Mouse (Mus musculus) MEL-GATA-1-ER (cell line): Measurements from ENCODE around the gene Pakap.

Experiments used
- DNase-seq: peaks from one replicate; pipeline ENCODE4 v3.0.0-alpha.2; 2012; ENCODE audit warnings: low read depth; ENCODE audit errors: extremely low read depth

The Pakap gene

DNA sequence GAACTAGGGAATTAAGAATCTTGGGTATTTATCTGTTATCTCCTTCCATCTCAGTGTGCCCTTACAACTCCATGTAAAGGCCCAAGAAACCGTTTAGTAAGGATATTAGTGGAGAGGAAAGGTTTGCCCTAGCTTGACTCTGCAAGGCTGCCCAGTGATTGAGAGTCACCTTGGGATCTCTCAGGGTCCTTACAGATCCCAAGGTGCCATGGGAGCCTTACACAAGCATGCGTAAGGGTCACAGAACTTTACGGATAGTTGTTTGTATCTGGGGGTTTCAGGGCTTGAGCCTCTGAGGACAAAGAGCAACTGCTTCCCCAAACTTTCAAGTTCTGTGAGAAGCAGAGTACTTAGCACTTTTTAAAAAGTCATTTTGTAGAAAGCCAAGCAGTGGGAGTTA, 6.2 kb downstream of the Pakap start:
- no peak for DNase-seq

DNA sequence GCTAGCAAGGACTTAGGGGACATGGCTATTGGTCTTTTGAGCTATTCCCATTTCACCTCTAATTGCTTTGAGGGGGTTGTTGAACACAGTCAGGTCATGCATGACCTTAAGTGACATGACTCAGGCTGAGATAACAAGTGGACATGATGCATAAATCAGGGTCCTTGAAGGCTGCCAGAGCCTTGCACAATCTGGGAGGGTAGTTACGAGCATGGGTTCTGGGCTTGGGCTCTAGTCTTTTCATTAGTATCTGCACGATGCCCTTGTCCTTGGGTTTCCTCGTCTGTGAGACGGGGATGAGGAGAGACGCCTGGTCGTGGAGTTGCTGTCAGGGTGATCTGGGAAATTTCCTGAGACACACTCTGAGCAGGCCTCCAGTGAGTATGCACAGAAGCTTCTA, 6.7 kb downstream of the Pakap start:
- DNase-seq, result no peak

DNA sequence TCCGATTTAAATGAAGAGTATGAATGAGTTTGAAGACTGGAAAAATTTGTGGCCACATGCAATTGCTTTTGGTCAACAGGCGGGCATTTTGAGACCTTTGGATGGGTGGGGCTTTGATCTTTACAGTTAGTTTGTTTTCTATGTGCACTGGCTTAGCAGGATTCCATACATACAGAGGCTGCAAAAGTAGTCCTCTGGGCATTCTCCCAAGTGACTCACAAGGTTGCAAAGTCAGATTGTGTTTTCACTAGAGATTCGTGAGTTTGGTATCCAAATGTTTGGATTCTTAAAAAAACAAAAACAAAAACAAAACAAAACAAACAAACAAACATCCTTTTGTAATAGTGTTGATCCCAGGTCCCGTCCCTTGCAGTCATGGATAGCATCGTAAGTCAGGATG, 7.7 kb downstream of the Pakap start:
- DNase-seq, result no peak

DNA sequence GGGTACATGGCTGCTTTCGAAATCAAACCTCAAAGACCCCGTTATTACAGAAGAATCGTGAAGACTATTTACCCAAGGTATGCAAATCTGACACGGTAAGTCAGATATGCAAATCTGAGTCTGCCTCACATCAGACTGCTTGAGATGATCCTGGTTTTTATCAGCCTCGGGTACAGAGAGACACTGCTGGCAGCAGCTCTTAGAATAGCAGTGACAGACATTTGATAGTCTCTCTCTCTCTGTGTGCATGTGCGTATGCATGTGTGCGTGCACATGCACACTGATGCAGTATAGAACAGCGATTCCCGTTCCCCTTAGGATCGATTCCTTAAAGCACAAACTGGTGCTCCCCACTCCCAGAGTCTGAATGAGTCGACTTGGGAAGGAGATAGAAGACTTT, 8.1 kb downstream of the Pakap start:
- no peak for DNase-seq

DNA sequence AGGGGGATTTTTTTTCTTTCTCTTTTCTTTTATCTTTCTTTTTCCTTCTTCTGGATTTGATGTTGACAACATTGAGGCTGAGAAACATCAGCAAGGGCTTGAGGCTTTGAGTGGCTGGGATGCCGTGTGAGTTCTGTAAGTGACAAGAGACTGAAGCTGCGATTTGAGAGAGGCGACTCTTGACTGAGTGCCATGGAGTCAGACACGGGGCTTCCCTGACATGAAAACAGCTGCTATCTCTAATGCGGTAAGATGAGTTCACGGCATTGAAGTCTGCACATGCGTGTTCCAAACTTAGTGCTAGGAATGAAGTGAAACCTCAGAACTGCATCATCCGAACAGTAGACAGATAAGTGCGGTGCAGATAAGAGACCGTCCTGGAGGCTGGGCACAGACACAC, 11.7 kb downstream of the Pakap start:
- DNase-seq, result no peak

DNA sequence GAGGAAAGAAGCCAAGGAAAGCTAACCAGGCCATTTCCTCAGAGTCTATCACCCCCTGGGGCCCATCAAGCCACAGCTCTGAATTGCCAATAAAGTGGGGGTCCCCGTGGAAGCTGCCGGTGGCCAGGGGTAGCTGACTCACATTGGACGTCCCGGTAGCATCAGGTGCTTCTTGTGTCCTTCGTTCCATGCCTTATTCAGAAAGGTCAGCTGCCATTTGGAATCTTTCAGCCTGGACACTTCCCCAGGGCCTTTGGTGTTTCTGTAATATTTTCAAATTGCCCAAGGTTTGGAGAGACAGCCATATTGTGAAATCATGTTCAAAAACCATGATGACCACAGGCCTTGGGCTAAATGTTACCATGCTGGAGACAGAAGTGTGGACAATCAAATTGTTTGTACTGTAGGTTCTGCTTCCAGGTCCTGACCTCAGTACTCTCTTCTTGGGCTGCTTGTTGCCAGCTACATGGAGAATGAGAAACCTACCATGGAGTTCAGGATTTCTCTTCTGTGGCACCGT, 17.4 kb downstream of the Pakap start:
- no peak for DNase-seq

DNA sequence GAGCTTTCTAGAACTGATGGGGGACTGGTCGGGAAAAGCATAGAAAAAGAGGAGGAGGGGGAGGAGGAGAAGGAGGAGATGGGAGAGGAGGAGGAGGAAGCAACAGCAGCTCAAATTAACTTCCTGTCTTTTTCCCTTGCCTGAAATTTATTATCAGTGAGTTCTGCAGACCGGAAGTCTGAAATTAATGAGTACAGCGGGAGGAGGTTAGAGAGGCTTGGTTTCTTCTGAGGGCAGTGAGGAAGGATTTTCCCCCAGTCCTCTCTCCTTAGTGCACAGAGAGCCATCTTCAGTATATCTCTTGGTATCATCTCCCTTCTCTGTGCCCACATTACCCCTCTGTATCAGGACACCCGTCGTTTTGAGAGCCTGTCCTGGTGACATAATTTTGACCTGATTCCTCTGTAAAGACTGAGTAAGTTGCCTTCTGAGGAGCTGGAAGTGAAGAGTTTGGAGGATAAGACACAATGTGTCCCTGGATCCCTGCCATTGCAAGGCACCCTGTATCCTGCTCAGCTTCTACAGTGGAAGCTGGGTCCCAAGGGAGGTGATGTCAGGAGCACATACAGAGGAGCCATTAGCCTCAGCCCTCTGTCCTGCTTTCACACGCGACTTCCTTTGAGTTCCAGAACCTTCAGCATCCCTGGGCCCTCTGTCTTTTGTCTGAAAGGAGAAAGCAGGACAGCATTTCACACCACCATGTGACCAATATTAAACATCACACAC, 19.1 kb downstream of the Pakap start:
- no peak for DNase-seq

DNA sequence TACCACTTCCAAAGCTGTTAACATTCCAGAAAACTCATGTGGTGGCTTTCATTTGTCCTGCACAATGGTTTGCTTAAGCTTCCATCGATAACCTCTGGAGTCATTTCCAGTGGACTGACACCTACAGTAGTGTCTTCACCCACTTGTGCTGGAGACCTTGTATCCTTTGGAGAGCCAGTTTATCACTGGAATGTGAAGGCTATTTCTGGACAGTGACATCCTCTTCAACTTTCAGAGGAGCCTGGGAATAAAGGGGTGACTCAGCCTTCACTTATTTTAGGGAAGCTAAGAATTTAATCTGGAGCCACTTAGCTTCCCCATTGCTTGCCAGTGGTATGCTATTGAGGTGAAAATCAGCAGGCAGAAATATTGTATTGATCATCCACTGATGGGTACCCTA, 20.4 kb downstream of the Pakap start:
- DNase-seq, result no peak

DNA sequence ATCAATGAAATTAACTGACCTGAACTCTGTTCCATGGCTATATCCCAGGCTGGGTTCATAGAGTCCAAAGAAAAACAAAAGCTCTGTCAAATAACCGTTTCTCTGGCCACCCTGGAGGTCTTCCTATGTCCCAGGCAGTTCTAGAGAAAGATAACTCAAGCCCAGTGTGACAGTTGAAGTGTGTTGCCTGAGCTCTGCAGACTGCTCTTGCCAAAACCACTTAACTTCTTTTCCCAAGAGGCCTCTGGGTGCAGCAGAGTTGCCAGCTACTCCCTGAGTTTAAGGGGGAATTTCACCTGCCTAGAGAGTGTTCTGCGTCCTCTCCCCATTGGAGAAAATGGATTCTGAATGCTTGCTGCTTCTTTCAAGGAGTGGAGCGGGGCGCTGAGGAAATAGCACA, 24.8 kb downstream of the Pakap start:
- DNase-seq, result no peak

DNA sequence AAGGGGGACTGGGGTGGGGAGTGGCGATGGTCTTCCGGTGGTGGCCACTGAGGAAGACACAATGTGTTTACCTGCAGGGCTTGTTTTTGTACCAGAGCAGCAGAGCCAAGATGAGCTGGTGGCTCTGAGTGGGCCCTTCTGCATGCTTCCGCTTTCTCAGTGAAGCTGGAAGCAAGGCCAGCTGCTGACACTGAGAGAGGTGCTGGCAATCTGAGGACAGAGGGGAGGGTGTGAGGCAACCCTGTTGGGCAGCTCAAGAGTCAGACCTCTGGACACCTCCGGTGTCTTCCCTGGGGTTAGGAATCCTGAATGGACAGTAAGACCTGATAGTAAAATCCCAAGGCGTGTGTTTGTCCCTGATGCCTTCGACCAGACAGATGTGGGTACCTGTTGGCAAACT, 32.0 kb downstream of the Pakap start:
- DNase-seq, result no peak

DNA sequence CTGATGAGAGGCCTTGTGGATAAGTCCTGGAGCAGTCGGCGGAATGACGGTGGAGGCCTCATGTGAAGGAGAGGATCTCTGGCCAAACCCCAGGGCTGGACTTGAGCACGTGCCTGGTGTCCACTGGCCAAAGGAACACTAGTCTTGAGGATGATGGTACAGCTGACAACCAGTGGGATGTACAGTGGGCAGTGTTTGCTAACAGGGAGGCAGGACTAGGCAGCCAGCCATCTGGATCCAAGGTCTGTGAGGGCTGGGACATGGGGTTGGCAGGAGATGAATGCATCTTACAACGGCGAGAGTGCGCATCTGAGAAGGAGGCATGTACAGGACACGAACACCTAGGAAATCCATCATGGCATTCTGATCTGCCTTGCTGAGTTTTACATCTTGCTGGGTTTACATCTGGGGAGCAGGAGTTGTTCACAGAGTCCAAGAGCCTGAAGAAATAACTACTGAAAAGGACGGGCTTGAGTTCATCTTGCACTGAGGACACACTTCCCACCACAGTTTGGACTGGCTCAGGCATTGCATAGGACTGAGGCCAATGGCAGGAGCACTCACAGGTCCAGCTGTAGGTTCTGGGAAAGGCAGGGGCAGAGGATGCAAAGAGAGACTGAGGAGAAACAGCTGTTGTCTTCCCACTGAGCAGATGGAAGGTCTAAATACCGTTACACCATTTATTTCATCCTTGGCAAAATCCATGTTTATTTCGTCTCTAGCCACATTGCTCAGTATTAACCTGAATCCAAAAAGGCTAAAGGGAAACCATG, 32.9 kb downstream of the Pakap start:
- DNase-seq, result no peak

DNA sequence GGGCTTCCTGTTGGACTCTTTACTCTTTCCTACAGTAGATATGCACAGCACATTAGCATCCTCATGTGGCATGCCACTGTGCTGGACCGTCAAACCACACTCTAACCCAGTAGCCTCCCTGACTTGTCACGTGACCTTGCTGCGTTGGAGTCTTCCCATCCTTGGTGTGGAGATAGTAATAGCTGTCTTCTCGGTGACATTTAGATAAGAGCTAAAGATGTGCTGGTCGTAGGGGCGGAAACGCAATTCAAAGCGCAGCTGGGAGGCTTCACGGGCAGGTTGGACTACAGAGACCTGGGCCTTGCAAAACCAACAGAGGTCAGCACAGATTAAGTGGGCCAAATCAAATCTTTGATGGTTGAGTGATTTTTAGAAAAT, 33.5 kb downstream of the Pakap start:
- DNase-seq, result no peak

DNA sequence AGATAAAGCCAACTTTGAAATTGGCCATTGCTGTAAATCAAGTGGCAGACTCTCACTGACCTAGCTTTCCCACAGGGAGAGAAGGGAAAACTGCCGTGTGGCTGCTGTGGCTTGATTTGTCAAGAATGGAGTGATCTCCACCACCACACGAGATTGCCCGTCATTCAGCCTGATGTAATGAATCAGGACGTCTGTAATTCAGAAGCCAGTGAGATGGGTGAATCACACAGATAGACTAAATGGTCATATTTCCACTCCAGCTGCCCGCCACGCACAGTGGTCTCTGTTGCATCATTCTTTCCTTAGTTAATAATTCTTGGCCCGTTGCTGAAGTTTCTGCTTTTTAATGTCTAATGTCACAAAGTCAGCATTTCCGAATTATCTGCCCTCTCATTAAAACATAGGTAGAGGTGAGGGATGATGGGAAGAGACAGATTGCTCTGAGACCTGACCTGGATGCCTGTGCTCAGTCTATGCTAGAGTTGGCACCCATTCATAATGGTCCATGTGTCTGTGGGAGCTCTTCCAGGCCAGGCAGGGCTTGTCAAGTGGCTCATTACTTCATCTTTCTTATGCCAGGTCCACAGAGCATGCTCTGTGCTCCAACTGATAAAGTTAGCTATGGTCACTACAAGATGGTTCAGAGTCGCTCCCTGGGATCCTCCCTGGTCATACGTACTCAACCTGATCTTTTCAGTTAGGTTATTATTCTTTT, 34.1 kb downstream of the Pakap start:
- DNase-seq, result no peak

DNA sequence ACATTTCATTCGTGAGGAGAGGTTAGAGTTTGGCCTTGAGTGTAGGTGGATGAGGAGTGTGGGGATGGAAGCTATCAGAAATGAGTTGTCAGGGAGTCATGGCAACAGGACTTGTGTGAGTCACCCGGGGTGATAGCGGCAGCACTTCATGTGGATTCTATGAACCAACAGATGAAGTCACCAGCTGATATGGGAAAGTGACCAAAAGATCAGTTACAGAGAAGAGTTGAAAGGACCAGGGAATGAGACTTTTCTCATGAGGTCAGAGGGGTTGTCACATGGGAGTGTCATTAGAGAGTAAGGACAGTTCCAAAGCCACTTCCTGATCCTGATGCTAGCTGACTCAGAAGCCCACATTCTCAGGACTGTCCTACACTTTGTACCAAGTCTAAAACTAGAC, 38.3 kb downstream of the Pakap start:
- no peak for DNase-seq

DNA sequence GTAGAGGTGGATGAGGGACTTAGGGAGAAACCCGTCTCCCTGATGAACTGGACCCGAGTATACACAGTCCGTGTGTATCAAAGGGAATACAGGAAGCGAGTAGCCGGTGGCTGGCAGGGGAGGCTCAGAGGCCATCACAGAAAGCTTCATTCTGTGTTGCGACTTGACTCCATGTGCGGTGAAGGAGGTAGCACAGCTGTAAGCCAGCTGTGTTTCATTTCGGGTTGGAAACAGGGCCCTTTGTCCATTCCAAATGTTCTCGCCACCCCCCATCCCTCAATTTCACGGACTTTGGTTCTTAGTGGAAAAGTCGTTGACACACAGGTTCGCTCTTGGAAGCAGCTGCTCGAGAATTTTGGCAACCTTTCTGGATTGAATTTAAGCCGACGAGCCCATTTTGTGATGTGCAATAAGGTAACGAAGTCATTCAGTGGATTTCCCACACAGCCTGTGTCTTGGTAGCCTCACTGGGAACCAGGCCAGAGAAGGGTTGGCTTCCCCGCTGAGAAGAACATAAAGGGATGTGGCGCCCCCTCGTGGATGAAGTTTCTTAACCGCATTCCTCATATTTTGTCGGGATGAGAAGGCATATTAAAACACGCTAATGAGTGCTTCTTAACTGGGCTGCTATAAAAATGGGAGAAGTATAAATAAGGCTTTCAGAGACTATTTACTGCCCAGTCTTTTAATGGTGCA, 39.4 kb downstream of the Pakap start:
- DNase-seq, result no peak

DNA sequence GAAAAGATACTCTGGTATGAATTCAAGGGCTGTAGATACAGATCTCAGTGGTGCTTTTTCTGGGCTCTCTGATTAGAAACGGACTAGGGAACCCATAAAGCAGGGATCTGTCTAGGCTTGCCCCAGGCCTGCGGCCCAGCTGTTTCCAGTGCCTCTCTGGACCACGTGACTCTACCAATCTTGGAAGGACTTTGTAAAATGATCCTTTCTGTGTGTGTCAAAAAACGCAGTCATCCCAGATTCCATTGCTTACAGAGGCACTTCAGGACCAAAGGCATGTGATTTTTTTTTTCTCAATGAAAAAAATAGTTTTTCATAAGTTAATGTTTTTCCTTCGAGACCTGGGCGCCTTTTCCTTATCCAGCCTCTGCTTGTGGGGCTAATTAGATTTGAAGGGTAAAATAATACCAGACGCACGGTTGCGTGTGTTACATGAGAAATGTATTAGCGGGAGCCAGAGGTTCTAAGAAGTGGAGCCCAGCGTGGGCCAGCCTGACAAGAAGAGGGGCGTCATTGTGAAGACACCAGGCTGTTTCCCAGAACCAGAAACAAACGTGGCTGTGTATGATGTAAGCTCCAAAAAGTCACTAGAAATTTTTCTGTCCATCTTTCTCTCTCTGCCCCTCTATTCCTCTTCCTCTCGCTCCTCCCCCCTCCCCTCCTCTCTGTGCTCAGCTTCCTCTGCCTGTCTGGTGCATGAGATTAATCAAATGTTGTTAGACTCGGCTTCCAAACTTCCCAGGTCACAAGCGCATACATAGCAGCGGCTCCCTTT, 43.5 kb downstream of the Pakap start:
- DNase-seq, result no peak

DNA sequence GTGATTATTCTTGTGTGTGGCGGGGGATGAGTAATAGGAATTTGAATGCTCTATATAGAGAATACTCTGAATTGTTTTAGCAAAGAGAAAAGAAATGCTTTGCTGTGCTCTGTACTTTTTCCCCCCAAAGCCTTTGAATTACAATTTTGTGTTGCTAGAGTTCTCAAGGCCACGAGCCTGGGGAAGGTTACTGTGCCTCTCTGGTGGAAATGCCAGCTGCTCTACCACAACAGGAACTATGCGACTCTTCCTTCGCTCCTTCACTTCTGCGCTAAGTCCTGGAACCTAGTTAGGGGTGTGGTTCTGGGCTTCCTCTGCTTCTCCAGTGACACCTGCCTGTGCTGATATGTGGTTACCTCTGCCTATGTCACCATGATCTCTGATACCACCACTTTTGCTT, 44.7 kb downstream of the Pakap start:
- no peak for DNase-seq

DNA sequence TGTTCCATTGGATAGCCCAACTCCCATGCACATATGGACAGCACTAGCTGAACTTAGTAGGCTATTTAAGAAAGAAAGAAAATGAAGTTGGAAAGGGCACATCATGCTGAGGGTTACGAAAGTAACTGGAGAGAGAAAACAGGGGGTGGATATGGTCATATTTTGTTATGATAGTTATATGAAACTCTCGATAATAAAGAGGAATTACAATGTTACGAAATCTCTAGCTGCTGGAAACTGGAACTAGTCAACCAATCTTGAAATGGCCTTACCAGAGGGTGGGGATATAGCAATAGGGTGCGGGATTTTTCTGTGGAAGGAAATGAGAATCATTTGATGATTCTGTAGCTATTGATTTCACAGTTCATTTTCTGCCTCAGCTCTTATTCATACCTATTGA, 46.7 kb downstream of the Pakap start:
- DNase-seq, result no peak

DNA sequence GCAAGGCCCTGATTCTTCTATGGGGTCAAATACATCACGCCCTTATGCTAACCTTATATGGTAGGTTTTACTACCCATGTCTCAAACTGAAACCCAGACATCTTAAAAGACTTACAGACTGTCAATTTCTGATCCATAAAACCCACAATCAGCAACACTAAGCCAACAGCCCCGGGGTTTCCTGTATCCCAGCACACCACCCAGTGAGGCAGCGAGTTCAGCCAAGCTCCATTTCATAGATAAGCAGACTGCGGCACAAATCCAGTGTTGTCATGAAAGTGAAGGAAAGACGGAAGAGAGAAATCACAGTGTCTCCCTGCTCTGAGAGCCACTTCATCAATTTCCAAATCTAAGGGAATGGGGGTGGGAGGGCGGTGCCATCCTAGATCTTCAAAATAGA, 50.8 kb downstream of the Pakap start:
- DNase-seq, result no peak

DNA sequence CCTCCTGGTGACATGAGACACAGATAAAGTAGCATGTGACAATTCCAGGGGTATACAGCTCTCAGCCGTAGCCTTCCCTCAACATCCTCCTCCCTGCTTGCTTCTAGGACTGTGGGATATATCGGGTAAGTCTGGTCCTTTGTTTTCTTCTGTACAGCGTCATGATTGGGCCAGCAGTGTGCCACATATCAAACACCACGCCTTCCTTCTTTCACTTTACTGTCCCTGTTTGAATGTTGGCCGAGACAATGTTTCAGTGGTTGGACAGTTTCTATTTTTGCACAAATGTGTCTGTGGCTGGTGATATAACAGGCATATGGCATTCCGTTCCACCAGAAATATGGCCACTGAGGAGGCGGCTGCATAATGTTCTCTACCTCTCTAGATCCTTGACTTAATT, 54.8 kb downstream of the Pakap start:
- no peak for DNase-seq

DNA sequence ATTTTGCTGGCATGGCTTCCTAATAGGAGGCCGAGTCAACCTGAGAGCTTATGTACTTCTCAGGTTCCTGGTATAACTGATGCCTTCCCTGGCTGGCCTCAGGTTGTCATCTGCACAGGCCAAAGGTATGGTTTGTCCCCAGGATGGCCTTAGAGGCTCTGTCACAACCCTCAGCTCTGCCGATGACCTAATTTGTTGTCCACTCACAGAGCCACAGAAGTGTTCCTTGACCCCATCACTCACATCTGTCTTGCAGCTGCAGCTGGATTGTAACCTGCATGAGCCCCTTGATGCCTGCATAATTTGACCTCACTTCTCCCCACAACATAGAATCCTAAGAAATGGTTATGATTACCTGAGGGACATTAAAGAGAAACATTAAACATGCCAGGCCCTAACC, 56.8 kb downstream of the Pakap start:
- no peak for DNase-seq
